Mouse (Mus musculus) v-Abl transformed pro-B cells (cell line): ENCODE results near the gene Nrbp1.

Source experiments
- in situ Hi-C, 2 experiments: fragments of 400-800 bp; cut with MboI; formaldehyde crosslinking; loops; one replicate each; pipeline ENCODE4 v1.15.1; 2025; ENCODE audit not compliant: unreplicated experiment in 2 of 2

Nrbp1 gene

GRCm38 (mm10) chr5:31252795-31253545, 12.3 kb downstream of the Nrbp1 start:
- in situ Hi-C loops: no loop called here

GRCm38 (mm10) chr5:31253806-31254205, 13.1 kb downstream of the Nrbp1 start:
- in situ Hi-C loops: no loop called here

GRCm38 (mm10) chr5:31254452-31254851, 13.8 kb downstream of the Nrbp1 start:
- in situ Hi-C loops: no loop called here

GRCm38 (mm10) chr5:31254901-31255300, 14.2 kb downstream of the Nrbp1 start:
- in situ Hi-C loops: no loop called here

GRCm38 (mm10) chr5:31255381-31255780, 14.7 kb downstream of the Nrbp1 start:
- in situ Hi-C loops: no loop called here

- in situ Hi-C loops: no loop called here
Measured at GRCm38 (mm10) chr5:31255971-31256370, 15.3 kb downstream of the Nrbp1 start.

GRCm38 (mm10) chr5:31257616-31258015, 17.0 kb downstream of the Nrbp1 start:
- in situ Hi-C loops: no loop called here

- in situ Hi-C loops: no loop called here
Measured at GRCm38 (mm10) chr5:31266101-31266500, 25.4 kb downstream of the Nrbp1 start.

- in situ Hi-C loops: no loop called here
Measured at GRCm38 (mm10) chr5:31267686-31268085, 27.0 kb downstream of the Nrbp1 start.

GRCm38 (mm10) chr5:31273018-31273417, 32.4 kb downstream of the Nrbp1 start:
- in situ Hi-C loops: no loop called here

- in situ Hi-C loops: no loop called here
Measured at GRCm38 (mm10) chr5:31279245-31279988, 38.8 kb downstream of the Nrbp1 start.

GRCm38 (mm10) chr5:31288225-31288624, 47.6 kb downstream of the Nrbp1 start:
- in situ Hi-C loops: loop anchor here in 1 of 2 experiments (5.0 kb wide), 1 partner anchor 46 kb away; the partner anchor contains the start of genes Gm9970 and Nrbp1

GRCm38 (mm10) chr5:31288655-31289054, 48.0 kb downstream of the Nrbp1 start:
- in situ Hi-C loops: loop anchor here in 1 of 2 experiments (5.0 kb wide), 1 partner anchor 46 kb away; the partner anchor contains the start of genes Gm9970 and Nrbp1

GRCm38 (mm10) chr5:31289626-31290230, 49.1 kb downstream of the Nrbp1 start:
- in situ Hi-C loops: loop anchor here in 1 of 2 experiments (5.0 kb wide), 1 partner anchor 47 kb away; the partner anchor contains the start of genes Gm9970 and Nrbp1

- in situ Hi-C loops: no loop called here
Measured at GRCm38 (mm10) chr5:31290521-31291360, 50.1 kb downstream of the Nrbp1 start, which contains the start of gene Ift172. TSS of gene Ift172 (minus strand) at chr5:31291116.

GRCm38 (mm10) chr5:31291361-31291688, 50.7 kb downstream of the Nrbp1 start:
- in situ Hi-C loops: no loop called here

GRCm38 (mm10) chr5:31294964-31295605, 54.4 kb downstream of the Nrbp1 start:
- in situ Hi-C loops: loop anchor here in 1 of 2 experiments (5.0 kb wide), 1 partner anchor 93 kb away; the partner anchor contains the start of gene Zfp513

- in situ Hi-C loops: loop anchor here in 1 of 2 experiments (5.0 kb wide), 1 partner anchor 93 kb away; the partner anchor contains the start of gene Zfp513
Measured at GRCm38 (mm10) chr5:31295606-31296141, 55.0 kb downstream of the Nrbp1 start, which contains the start of gene Fndc4. TSS of gene Fndc4 (minus strand) at chr5:31296080.
